Mouse (Mus musculus) liver, postnatal 0 days (tissue): ENCODE data around the gene Samd13.

Source experiments
- CTCF ChIP-seq: sonication (generic); IDR thresholded peaks from 2 replicates; pipeline ENCODE4 v1.5.1; 2016; ENCODE audit warnings: antibody characterized with exemption, low read depth
- EP300 ChIP-seq: IDR thresholded peaks from 2 replicates; pipeline ENCODE4 v1.6.1; 2016; ENCODE audit warnings: antibody characterized with exemption, low read depth, mild to moderate bottlenecking

DNA sequence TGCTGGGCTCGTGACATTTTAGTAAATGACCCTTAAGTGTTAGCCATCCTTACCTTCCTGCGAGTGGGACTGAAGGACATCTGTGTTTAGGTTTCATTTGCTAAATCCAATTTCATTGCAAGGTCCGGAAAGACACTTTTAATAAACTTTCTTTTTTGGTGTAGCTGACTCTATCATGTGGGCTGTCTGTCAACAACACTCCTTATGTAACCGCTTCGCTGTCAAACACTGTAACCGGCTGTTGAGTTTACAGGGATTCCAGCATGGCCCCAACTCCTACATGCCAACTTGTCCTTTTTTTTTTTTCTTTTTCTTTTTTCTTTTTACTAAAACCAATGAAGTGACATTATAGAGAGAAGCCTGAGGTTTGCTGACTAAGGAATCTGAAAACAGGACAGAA is 87.0 kb downstream of the Samd13 start:
- no peak for TF ChIP-seq CTCF
- TF ChIP-seq EP300, result no peak
